Mouse (Mus musculus): ENCODE measurements around the gene Crtac1.

The Crtac1 gene

DNA sequence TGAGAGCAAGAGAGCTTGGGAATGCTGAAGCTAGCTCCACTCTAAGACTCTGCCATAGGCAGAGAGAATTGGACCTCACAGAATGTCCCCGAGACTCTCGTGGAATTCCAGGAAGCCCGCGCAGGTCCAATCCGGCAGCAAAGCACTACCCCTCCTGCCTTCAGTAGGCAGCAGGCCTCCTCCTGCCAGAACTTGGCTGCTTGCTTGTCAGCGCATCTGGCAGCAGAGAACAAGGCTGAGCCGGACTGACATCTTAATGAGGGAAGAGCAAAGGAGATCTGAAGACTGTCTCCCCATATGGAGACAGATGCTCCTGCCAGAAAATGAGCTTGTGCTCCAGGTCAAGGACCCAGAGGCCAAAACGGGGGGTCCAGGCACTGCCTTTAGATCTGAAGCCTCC is 16.5 kb downstream of the Crtac1 start:
- DNase-seq = no peak

DNA sequence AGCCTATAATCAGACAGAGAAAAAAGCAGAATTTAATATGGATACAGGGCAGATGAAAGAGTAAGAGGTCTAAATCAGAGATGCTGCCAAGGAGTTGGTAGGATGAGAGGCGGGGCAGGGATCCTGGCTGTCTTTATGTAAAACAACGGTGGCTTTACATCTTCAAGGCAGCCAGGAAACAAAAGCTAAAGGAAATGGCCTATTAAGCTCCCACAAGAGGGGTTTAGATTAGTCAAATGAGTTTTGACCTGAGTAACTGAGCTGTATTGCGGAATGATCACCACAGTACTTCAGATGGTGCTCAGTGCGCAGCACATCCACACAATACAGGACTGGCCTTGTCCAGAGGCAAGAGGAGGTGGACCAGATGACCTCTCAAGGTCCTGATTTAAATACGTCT is 21.7 kb downstream of the Crtac1 start:
- no peak for DNase-seq

GRCm38 (mm10) chr19:42409226-42409625 is 22.4 kb downstream of the Crtac1 start:
- DNase-seq = no peak

GRCm38 (mm10) chr19:42404364-42404763 is 27.2 kb downstream of the Crtac1 start:
- no peak for DNase-seq

DNA sequence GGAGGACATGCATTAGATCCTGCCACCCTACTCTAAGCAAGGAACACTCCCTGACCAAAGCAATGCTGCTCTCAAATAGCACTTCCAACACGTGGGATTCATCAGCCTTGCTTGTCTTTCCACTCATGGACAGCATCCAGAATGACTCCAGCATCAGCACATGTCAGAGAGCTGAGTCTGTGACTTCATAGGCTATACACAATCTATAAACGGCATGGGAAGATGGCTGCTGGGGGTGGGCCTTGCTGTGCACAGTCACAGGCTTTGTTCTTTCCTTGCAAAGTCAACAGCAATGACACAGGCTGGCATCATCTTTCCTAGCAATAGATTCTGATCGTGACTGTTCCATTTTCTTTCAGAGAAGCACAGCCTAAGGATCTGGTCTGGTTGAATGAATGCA is 31.6 kb downstream of the Crtac1 start:
- DNase-seq = no peak

DNA sequence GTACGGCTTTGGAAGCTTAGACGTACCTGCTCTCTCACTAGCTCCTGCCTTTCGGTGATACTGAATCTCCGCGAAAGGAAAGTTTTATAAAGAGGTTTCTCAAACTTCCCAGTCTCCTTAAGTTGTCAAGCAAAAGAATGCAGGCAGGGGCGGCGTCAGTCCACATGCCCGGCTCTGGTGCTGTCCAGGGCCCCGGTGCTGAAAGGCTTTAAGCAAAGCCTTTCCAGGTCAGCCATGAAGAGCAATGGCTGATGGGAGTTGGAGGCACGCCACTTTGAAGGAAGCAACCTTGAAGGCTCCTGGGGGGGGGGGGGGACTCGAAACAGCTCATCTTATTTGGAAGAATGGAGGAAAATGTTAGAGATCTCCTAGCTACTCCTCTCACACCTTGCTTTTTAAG is 34.3 kb downstream of the Crtac1 start:
- DNase-seq = no peak

DNA sequence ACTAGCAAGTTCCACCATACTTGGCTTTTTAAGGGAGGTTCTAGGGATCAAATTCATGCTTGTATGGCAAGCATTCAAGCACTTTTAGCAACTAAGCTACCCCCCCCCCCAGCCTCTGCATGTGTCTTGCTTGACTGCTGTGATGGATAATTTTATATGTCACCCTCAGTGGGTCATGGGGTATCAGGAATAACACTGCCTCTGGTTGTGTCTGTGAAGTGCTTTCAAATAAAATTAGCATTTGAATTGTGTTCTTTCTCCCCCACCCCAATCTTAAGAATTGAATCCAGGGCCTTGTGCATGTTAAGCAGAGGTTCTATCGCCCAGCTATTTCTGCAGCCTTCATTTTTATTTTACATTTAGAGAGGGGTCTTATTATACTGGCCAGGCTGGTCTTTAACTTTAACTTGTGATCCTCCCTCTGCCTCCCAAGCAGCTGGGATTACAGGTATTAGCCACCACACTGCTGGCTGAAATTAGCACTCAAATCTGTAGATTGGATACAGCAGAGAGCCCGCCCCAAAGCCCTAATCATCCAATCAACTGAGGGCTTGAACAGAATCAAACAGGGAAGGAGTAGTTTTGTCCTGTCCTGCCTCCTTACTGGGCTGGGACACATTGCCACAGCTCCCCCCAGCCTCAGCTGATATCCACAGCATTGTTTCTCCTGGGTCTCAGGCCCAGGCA is 36.6 kb downstream of the Crtac1 start:
- no peak for DNase-seq

DNA sequence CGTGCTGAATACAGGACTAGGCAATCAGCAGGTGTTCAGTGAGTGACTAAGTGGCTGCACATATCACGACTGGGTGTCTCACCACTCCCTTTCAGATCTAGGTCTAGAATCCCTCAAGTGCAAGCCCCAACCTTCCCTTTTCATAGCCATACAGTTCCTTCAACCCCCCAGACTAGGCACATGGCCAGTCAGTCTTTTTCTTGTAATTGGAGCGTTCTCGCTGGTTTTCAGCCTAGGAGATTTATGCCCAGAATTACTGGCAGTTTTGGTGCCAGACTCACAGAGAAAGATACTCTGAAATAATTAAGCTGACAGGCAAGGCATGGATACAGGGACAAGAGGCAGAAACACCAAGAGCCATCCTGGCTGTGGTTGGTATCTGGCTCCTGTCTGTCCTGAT is 37.7 kb downstream of the Crtac1 start:
- no peak for DNase-seq

DNA sequence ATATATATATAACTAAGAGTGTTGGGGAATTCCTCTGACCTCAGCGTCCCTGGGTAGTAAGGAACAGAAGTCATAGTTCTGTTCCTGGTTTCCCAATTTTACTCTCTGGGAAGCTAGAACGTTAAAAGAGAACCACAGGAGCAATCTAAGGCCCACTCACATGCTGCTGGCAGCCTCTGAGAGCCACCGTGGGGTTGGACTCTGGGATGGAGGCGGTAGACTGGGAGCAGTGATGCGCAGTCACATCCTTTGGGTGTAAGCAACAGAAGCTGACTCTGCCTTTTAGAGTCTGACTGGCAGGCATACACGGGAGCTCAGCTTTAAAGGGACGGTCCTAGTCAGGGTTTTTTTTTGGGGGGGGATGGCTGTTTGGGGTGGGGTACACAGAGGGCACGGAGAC is 39.5 kb downstream of the Crtac1 start:
- no peak for DNase-seq

- DNase-seq = no peak
These were observed 42.0 kb downstream of the Crtac1 start for GRCm38 (mm10) chr19:42389574-42389973.

- DNase-seq = no peak
These were observed 46.5 kb downstream of the Crtac1 start for GRCm38 (mm10) chr19:42384981-42385598.

DNA sequence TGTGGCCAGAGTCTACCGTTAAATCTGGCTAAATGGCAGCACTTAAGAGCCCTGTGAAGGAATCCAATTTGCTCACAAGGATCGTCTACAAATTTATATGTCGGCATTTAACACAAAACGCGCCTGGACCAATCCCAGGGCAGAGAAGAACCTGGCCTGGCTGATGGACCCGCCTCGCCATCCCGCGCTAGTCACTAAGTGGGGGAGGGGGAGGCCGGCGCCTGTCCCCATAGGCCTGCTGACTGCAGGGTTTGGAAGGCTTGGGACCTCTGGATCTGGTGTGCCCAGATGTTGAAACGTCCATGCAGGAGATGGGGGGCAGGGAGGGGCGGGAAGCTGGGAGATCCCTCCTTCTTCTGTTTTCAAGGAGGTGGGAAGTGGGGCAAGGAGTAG is 50.6 kb downstream of the Crtac1 start:
- no peak for DNase-seq

DNA sequence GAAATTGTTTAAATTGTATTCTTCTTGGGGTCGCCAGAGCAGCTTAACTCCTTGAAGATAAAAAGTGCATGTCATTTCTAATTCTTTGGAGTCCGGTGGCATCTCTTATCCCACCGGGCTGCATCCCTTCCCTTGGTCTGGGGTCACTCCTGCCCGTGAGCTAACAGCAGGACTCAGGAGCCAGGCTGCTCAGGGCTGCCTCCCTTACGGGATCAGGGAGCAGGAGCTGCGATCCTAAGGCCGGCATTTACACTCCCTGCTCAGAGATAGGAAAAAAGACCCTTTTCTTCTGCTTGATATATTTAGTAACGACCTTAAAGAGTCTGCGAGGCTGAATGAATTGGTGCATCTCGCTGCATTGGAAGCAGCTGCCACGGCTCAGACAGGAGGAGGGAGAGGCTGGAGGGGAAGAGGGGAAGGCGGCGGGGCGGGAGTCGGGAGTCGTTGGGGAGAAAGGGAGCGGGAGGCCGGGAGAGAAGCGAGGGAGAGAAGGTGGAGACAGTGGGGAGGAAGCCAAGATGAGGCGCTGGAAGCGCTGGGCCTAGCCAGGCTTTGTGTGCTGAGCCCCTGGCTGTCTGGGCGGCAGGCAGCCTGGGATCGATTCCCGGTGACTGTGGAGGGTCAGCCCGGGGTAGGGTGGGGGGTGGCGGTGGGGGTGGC is 51.1 kb downstream of the Crtac1 start:
- DNase-seq = no peak

- no peak for DNase-seq
These were observed 51.8 kb downstream of the Crtac1 start for GRCm38 (mm10) chr19:42379798-42380197.

- no peak for DNase-seq
These were observed 54.4 kb downstream of the Crtac1 start for GRCm38 (mm10) chr19:42377206-42377605.

DNA sequence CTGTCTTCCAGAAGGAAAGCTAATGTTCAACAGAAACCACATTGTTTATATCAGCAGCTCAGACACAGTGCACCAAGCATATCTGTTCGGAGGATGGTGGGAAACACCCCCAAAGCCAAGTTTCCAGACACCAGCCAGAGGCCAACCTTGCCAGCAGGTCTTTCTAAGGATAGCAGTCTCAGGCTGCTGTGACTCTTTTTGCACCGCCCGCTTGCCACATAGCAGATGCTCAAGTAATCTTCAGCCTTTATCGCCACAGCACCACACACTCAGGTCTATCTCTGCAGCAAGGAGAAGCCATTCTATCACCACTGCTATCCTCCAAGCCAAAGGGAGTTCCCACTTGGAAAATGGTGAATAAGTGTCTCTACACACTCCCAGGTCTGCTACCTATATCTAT is 68.0 kb downstream of the Crtac1 start:
- DNase-seq = no peak

DNA sequence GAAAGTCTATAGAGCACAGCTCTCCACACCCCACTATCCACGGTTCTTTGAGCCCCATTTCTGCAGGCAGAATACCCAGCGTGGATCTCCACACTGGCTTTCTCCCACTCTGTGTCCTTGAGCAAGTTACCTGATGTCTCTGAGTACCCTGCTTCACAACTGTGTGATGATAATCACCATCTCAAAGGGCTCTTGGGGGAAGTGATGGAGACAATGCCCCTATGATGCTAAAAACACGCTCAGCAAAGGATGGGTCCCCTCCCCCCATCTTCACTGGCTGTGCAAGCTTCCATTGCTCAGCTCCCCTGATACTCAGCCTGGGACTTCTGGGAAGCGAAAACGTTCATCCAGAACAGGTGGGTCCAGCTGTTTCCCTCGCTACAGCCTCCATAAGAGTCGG is 73.2 kb downstream of the Crtac1 start:
- no peak for DNase-seq

- no peak for DNase-seq
These were observed 74.7 kb downstream of the Crtac1 start for GRCm38 (mm10) chr19:42356854-42357253.

DNA sequence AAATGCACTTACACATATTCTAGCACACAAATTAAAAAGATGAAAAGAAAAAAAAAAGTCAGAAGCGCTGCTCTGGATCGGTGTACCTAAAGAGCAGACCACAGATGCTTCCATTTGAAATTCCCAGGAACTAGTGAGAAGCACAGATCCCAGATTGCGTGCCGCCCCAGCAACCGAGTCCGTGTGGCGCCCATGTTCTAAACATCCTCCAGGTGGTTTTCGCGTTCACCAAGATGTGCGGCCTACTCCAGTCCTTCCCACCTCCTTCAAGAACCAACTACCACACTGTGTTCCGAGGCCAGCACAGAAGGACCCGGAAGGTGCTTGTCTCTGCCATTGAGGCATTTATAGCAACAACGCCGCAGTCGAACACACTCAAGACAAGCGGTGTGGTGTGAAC is 76.1 kb downstream of the Crtac1 start:
- DNase-seq = no peak

DNA sequence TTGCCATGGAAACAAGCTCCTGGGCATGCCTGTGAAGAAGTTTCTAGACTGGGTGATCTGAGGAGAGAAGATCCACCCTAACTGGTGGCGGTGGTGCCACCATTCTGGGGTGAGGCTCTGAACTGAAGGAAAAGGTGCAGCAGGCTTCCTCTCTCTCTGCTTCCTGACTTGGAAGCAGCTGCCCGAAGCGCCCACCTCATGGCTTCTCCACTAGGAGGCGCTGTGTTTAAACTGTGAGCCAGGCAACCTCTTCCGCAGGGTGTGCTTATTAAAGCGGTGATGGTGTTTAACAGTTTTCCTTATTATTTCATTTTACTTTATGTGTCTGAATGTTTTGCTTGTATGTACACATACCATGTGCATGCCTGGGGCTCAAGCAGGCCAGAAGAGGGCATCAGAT is 90.4 kb downstream of the Crtac1 start:
- DNase-seq = no peak

GRCm38 (mm10) chr19:42332081-42332736 is 99.4 kb downstream of the Crtac1 start:
- no peak for DNase-seq

- DNase-seq = no peak
These were observed 100.1 kb downstream of the Crtac1 start for GRCm38 (mm10) chr19:42331446-42331845.

GRCm38 (mm10) chr19:42328160-42328559 is 103.4 kb downstream of the Crtac1 start:
- DNase-seq = no peak

DNA sequence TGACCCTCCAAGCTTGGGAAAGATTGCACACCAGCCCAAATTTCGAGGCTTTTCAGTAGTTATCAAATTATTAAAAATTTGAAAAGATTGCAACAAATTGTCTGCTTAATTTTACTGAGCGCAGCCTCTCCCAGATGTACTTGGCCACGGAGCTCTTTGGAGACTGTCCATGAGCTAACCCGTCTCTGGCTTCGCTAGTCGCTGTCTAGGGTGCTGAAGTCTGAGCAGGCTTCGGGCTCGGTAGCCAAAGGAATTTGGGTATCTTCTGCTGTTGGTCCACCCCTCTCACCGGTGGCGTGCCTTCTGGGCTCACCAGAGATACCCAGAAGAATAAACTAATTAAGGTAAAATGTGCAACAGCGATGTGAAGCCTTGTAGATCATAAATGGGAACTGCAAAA is 105.7 kb downstream of the Crtac1 start:
- no peak for DNase-seq
